Mouse (Mus musculus) brain, embryonic 18.5 days (tissue): Measurements from ENCODE around the gene Zbtb20.

Experiments
- DNase-seq: peaks from one replicate; pipeline ENCODE4 v3.0.0-alpha.2; 2012; ENCODE audit warnings: low read depth, low spot score

Zbtb20 gene

DNA sequence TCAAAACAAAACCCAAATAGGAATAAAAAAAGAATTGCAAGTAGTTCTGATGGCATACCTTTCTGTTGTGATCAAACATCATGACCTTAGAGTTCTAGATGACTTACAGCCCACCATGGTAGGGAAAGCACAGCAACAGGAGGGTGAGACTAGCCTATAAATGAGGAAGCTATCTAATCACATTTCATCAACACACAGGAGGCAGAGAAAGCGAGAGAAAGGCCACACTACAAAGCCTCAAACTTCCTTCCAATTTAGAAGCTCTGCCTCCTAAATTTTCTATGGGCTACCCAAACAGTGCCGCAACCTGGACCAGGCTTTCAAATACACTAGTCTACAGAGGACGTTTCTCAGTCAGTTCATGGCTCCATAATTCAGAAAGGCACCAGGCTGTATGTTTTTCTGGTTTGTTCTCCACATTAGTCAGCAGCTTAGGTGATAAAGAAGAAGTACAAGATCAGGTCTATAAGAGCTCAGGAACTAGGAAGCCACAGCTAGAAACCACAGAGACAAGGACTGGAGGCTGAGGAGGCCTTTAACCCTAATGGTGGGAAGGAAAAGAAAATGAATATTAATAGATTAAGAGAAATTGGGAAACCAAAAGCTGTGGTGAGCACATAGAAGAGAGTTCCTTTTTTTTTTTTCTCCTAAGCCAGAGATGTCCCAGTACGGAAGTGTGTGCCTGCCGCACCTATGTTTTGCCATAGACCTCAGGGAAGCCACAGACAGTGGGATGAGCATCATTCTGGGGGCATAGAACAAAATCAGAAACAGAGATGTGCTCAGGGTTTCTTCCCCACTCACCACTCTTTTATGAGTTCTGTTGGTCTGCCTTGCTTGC lies 572.7 kb downstream of the Zbtb20 start:
- no peak for DNase-seq

DNA sequence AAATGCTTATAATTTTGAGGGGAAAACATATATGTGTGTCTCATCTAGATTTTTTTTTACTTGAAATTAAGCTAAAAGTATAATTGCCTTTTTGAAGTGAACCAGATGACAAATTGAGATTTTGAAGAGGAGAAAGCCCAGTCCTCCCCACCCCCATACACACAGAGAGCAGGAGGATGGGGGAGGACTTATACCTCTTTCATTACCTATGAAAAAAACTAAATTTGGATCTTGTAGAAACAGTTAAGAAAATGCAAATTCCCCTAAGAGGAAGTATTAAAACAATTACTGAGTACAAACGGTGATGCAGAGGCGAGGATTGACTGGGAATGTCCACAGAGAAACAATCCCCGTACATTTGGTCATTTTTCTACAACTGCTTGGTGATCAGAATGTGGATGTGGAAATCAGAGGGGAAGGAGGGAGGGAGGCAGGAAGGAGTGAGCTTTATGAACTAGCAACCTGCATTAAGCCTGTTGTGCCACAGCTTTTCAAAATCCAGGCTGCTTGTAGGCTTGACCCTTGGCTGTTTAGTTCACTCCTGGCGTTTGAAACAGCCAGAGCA lies 578.8 kb downstream of the Zbtb20 start:
- DNase-seq, result no peak

DNA sequence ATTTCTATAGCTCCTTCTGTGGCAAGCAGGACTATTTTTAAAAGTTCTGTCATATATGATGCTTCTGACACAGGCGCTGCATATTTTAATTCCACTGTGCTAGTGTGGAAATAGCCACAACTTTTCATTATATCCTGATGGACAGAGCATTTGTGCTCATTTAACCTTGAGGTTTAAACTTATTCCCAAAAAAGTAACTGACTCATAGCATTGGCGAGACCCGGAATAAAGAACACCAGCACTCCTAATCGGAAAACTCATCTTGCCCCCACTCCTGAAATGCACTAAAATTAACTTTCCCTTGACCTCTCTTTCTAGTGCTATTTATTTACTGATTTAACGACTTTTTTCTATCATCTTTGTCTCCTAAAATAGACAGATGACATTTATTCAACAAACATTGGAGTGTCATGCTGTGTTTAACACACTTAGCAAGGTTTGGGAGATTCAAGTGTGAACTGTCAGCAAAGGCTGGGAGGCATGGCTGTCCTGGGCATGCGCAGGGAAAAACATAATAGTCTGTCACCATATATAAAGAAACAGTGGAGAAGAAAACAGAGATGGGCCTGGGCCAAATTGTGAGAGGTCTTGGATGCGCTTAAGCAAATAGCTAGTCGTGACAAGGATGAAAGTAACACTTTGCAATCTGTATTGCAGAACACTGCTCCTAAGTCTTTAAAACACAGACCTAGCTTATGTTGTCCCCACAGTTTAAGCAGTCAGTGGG lies 580.9 kb downstream of the Zbtb20 start:
- no peak for DNase-seq

DNA sequence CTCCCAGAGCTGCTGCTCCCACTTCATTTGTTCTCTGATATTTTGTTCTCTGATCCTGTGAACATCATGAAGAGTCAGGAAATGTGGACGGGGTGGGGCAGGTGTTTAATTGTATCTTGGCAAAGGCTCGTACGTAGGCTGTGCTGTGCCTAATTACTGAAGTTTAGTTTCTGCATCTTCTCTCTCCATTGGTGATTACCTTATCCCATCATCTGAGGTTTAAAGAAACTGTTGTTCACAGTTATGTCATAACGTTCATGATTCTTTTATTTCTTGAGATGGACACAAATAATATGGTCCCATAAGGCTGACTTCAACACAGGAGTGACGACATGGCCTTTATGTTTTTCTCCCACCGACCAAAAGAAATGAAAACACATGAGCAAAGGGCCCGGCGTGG lies 582.1 kb downstream of the Zbtb20 start:
- DNase-seq, result no peak

DNA sequence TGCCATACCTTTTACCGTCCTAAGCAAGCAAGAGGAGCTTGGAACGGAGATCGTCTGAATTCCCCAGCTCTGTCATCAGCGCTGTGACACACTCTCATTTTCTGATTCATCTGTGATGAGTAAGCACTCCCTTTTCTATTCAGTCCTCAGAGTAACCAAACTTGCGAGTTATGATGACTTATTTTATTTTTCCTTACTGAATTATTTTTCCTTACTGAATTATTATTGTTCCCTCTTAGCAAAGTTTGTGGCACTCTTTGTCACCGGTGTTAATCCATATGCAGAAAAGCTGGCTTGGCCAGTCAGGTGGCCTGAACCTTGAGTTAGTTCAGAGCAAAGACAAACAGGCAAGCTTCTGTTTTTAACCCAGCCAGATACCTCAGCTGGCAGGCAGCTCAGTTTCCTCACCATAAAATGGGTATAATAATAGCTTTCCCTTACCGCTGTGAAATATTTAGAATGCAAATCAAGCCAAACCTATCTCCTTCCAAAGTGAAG lies 583.1 kb downstream of the Zbtb20 start:
- no peak for DNase-seq

DNA sequence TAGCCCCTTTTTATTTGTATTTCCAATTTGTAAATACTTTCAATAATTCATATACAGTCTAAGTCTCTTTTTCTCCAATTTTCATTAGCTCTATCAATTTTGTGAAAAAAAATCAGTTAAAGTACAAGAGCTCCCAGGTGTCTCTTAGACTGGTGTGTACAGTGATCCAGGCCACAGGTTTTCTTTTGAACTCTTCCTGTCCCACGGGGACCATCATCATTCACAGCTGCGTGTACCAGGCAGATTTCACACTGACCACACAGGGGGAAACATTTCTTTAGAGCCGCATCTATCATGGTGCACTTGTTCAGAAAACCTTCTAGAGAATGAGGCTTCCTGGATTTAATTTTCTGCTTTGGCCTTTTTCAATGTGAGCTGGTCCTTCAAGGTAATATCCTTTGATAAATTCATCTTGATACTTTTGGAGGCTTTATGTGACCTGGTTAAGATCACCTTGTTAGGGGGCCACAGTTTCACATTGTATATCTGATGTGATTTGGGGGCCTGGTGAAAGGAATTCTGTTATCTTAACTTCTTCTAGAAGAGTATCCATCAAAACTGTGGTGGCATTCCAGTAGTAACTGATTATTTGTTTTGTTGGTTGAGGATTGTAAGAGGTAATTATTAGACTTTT lies 586.2 kb downstream of the Zbtb20 start:
- no peak for DNase-seq

DNA sequence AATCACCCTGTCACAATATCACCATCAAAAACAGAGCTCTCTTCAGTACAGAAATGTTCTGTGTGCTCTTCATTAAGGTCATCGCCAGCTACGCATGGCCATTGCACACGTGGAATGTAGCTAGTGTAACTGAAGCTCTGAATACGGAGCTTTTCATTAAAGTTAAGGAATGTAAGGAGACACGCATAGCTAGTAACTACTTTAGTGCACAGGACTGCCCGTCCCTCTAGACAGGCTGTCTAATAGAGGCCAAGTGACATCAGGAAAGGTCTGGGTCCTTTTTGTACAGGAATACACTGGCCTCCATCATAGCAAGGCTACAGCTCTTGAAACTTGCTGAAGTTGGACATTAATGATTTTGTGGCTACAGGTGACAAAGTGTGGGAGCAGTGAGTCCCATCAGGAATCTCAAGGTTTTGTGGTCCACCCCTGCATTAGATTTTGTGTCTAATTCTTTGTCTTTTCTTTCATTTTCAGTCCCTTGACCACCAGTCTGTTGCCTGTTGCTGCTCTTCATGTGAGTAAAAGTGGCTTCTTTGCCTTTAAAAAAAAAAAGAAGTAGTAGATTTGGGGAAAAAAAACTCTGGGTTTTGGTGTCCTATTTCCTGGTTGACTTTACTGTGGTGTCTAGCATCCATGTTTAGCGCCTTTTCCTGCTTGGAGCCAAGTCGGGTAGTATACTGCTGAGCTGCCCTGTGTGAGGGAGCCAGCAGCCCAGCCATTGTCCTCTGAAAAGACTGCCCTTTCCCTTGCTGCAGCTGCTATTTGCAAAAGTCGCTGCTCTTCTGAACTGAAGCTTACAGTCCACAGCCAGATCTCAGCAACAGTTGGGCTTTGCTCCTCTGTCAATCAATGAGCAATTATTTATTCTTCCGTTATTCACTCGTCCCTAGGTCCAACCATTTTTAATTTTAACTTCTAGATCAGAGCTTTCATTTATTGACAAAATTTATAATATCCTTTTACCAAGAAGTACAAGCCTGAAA lies 587.1 kb downstream of the Zbtb20 start:
- DNase-seq, result no peak

DNA sequence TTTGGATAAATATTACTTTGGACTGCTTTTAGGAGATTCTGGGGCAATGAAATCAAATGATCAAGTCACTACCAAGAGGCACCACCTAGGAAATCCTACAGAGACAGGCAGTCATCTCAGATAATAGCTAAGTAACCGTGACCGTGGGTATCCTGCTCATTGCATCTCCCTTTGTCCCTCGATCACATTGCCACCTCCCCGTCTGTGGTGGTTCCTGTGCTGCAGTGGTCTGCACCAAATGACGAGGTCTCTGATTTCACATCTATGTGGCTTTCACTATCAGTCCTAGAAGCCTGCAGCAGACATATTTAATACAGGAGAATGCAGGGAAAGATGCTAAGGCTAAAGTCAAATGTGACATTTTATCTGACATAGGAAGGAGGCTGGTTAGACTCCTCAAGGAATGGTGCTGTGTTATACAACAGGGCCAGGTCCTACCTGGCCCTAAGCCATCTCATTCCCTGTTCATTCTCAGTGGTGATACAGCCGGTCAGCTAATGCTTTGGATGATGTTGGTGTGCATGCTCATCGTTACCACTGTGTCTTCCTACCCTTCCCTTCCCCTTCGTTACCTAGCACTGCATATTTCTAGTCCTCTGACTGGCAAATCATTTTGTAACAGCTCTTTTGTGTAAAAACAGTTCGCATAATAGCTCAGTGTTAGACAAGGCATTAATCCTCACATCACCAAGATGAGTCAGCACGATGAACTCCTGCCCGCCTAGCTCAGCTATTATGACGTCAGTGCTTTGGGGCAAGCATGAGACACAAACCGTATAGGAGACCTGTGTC lies 588.2 kb downstream of the Zbtb20 start:
- no peak for DNase-seq

DNA sequence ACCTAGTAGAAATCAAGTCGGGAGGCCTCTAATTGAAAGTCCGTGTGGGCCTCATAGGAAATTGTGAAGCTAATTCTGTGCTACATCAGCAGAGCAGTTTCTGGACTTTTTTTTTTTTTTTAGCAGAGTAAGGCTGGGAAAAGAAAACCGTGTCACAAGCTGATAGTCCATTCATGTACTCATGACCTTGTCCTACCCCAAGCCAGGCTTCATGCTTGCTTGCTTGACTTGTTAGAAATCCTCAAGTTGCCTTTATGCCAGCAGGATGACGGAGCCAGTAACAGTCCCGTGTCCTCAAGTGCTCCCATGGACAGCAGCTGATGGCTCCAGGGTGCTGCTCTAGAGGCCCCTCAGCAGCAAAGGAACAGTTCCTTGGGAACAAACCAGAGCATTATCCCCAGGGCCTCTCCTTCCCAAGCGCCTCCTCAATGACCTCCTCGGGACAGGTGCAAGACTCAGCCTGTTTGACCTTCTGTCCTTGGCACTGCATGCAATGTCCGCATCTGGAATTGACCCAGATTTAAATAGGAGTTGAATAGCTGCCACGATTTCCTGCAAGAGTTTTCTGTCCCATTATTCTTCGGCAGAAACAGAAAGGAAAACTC lies 588.9 kb downstream of the Zbtb20 start:
- DNase-seq, result no peak

DNA sequence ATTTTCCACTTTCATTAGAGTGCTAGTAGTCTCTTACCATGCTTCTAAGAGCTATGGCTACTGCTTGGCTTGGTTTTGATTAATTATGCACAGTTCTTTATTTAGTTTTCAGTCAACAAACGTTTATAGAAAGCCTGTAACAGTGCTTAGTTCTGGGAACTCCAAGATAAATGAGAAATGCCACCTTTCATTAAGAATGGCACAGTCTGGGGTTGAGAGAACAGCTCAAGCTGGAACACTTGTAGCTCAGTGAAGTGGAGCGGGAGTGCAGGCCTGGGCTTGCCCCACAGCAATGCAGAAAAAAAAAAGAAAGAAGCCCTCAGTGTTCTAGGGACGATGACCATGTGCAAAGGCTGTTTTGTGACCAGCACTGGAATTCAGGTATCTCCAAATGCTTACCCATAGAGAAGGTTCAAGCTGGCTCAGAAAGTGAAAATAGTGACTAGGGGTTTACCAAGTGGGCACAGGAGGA lies 589.7 kb downstream of the Zbtb20 start:
- no peak for DNase-seq

DNA sequence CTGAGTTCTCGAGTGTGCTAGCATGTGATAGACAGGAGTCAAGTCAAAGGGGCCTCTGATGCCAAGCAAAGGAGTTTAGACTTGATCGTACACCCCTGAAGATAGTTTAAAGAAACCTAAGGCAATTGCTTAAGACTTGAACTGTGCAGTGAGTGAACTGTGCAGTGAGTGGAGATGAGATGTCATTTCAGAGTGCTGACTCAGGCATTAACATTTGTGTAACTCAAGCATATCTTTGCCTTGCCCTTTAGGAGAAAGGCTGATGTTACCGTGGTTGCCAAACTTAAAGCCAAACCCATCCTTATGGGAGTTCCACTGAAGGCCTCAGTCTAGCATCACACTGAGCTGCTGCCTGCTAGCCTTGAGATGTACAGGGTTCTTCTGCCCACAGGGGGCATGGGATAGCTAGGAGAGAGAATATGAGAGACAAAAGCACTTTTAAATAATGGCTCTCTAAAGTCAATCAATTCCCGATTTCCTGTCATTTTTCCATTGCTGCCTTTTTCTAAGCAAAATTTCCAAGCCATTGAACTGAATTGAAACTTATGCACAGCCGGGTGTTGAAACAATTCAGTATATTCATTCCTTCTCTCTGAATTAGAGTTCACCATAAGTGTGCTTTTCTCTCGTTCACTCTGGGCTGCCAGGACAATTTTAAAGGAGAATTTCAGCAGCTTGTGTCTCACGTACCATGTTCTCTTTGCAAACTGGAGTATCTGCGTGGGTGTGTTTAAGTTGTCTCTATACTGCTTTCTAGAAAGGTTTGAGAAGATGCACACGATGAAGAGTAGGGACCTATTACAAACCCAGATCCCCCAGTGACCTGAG lies 590.5 kb downstream of the Zbtb20 start:
- no peak for DNase-seq

DNA sequence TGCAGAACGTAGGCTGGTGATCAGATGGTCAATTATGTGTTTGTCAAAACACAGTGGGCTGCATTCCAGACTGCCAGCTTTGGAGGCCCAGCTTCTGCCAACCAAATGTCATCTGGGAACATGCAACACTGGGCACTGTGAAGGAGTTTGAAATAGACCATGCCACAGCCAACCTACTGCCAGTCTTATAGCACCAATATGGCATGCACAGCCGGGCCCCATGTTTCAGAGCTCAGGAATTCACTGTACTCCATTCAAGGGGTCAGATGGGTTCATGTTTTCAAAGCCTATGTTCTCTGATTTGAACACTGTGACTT lies 591.0 kb downstream of the Zbtb20 start:
- DNase-seq, result peak; percentile 49

DNA sequence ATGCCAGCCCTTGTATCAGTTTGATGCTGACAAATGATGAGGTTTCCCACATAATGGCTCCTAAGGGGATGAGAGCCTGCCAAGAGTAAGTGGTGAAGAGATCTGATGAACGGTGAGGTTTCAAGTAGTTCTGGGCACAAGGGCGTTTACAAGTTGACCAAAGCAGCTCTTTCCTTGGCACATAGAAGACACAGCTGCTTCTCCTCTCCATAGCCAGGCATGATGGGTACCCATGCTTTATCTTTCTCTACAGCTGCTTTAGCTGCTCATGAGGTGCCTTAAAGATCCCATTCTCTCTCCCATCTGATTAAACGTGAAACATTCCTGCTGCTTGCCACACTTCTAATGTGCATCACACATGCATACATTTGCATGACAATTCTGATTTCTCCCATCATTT lies 595.4 kb downstream of the Zbtb20 start:
- no peak for DNase-seq

DNA sequence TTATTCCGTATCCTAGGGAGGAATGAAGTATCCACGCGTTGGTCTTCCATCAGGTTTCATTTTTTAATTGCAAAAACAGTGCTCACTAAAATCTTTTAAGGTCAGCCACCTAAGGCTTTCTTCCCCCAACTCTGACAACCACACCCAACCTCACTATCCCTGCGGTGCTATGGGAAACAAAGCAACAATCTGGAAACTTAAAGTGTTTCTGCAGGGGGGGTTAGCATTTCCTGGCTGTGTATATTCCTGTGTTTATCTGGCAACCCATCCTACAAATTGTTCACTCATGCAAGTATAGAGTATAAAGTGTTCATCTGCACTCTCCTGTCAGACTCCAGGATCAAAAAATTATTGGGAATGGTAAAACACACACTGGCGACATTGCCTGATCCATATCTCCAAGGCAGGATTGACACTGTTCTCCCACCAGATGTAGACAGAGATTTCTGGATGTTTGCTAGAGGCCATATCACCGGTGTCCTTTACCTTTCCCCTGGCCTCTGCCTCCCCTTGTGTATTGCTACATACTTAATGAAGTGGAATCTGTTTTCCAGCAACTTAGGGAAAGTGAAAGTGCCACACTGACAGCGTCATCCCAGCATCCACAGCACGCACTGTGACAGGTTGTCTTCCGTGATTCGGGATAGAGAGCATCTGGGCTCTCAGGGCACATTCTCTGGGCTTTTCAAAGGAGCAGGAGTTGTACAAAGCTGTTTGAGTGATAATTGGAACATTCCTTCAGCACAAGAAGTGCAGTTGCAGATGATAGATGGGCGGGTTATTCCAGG lies 599.5 kb downstream of the Zbtb20 start:
- DNase-seq, result no peak

DNA sequence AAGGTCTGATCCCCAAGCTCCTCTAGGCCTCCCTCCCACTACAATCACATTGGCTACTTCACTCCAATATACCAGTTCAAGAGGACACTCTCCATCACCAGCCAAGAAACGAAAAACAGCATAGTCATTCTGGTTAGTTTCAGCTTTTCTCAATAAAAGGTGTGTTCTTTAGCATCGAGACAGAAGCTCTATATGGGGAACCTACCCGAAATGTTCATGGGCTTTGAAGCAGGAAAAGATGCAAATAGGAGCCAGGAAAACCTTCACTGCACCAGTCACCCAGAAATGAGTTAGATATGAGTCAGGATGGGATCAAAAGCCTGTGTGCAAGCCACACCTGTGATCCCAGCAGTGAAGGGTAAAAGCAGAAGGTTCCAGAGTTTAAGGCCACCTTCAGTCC lies 601.2 kb downstream of the Zbtb20 start:
- no peak for DNase-seq

DNA sequence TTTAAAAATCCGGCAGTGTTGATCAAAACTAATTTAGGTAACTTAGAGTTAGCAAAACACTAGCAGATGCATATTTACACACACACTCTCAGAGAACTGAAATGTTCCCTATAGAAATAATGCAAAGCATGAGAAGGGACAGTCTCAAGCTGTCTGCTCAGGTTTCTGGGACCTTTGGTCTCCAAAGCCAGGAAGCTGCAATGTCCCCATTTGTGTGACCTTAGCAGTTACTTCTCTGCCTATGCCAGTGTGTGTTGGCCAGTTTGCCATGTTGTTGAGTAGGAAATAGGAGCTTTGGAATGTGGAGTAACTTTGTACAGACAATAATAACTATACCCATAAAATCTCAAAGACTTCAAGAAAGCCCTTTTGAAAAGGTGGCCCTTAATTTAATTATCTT lies 602.7 kb downstream of the Zbtb20 start:
- DNase-seq, result no peak

DNA sequence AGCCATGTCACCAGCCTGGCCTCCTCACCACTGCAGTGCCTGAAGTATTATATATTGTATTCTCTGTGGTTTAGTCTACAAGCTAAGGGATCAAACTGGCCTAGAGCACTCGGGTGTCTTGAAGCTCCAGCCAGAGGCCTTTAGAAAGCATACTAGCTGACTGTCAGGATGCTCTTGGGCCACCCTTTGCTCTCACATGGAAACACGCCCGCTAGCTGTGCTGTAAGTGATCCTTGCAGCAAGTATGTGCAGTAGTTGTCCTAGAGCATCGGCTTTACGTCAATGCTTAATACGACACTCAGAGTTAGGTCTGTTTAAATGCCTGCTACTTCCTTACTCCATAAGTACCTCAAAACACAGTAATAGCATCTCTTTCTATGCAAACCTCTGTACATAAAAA lies 604.9 kb downstream of the Zbtb20 start:
- DNase-seq, result no peak

DNA sequence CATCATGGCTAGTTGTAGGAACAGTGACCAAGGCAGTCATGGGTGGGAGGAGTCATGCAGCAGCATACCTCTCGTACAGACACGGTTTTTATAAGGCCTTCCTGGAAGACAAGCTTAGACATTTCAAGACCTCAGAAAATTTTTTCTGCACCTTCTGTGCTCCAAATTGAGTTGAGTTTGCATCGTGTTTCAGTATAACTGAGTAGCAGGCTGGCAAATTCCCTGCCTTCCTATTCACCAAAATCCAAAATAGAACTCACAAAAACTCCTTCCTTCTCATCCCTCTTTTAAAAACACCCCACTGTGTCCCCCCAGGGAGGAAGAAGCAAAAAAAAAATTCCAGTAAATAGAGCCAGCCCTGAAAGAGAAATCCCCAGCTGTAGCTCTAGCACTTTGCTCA lies 606.4 kb downstream of the Zbtb20 start:
- DNase-seq, result no peak
